Mouse (Mus musculus): ENCODE data around the gene Med31. TPM values are rescaled to one million over a fixed set of nuclear protein-coding genes. Genes with fewer than 3 reads are reported as not detected.

Med31 gene
- total and polyA plus RNA-seq, 3 experiments = 9.1 to 10.9 (median 9.6) TPM

DNA sequence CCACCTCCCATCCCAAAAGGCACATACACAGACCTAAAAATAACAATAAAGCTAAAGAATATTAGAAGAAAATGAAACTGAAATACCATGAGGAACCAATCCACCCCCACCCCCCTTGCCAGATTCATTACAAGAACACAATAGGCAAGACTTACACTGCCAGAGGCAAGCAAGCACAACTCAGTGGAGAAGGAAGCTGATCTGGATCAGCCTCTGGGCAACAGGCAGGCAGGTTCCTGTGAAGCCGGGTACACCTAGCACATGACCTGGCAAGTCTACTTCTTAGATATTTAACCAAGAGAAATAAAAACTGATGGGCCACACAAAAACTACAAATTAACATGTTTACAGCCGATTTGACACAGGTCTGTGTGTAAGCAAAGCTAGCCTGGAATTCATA is 52.2 kb downstream of the Med31 start:
- Histone ChIP-seq H3K4me3 (no peak overlapping the region), H3K9ac (ENCODE audit: low read depth, low read length) (no peak overlapping the region), H3K79me2 (replicated peaks; ENCODE audit: control insufficient read depth, insufficient read depth, low read length) (no peaks in the 10 kb centered on the region), H3K4me1 (ENCODE audit: control insufficient read depth, insufficient read depth, low read length) (no peaks in the 10 kb centered on the region), H3K27ac (no peak overlapping the region), H3K27me3 (ENCODE audit: control insufficient read depth, insufficient read depth, low read length) (no peaks in the 10 kb centered on the region), H3K36me3 (ENCODE audit: control insufficient read depth, insufficient read depth, low read length) (no peaks in the 10 kb centered on the region)
- no peak for TF ChIP-seq EP300 (IDR thresholded peaks at IDR 0.05; ENCODE audit: insufficient read depth, low read depth, low read length)
- TF ChIP-seq POLR2A (IDR thresholded peaks at IDR 0.05; ENCODE audit: insufficient read depth, low read depth, low read length) = no peak
- no peak for TF ChIP-seq CTCF (IDR thresholded peaks at IDR 0.05)
- WGBS = 94% methylated on average over 2 of the region's 2 CpGs
- no peak for DNase-seq
- intact Hi-C loops (cut with DNase I) = no loop called here

Other genes starting within 250 kb of the Med31 start
- gene Aipl1, start 178.1 kb downstream of the Med31 start, total RNA-seq (2021) = not detected
- gene Aipl1, start 178.1 kb downstream of the Med31 start, polyA plus RNA-seq (2012; rRNA removed) = 0.04 TPM in 1 of 2 replicates, not detected in the other
- under 1 TPM in 1 of 2 experiments, not detected in 1; 0.75 TPM for gene Pimreg, start 173.6 kb downstream of the Med31 start, total RNA-seq (2021)
- gene Pimreg, start 173.6 kb downstream of the Med31 start, polyA plus RNA-seq (2012; rRNA removed) = 0.45 and 0.73 TPM in 2 replicates
- 1 to 10 TPM; 1.2 to 2.0 TPM for gene Pitpnm3, start 79.8 kb downstream of the Med31 start, total RNA-seq (2021)
- gene Pitpnm3, start 79.8 kb downstream of the Med31 start, polyA plus RNA-seq (2012; rRNA removed) = 5.1 TPM in 2 replicates
- gene Gm43951, start 8.8 kb downstream of the Med31 start, total RNA-seq (2021) = under 1 TPM; 0.13 to 0.25 TPM
- 0.14 and 0.18 TPM in 2 replicates for gene Gm43951, start 8.8 kb downstream of the Med31 start, polyA plus RNA-seq (2012; rRNA removed)
- gene 4933427D14Rik, start 8.1 kb downstream of the Med31 start, total RNA-seq (2021) = 1 to 10 TPM; 2.0 to 2.3 TPM
- gene 4933427D14Rik, start 8.1 kb downstream of the Med31 start, polyA plus RNA-seq (2012; rRNA removed) = 2.0 and 2.8 TPM in 2 replicates
- 10 to 100 TPM; 39.0 to 43.7 TPM for gene Txndc17, start 8.0 kb downstream of the Med31 start, total RNA-seq (2021)
- 37.6 and 50.9 TPM in 2 replicates for gene Txndc17, start 8.0 kb downstream of the Med31 start, polyA plus RNA-seq (2012; rRNA removed)
- not detected for gene Slc13a5, start 51.6 kb upstream of the Med31 start, total RNA-seq (2021)
- gene Slc13a5, start 51.6 kb upstream of the Med31 start, polyA plus RNA-seq (2012; rRNA removed) = 0.06 and 0.09 TPM in 2 replicates
- 10 to 100 TPM in 1 of 2 experiments, 1 to 10 TPM in 1; 9.7 to 10.6 TPM for gene Xaf1, start 86.0 kb upstream of the Med31 start, total RNA-seq (2021)
- gene Xaf1, start 86.0 kb upstream of the Med31 start, polyA plus RNA-seq (2012; rRNA removed) = 21.8 and 52.4 TPM in 2 replicates
- gene Fbxo39, start 98.9 kb upstream of the Med31 start, total RNA-seq (2021) = not detected
- gene Fbxo39, start 98.9 kb upstream of the Med31 start, polyA plus RNA-seq (2012; rRNA removed) = 0.23 TPM in 2 replicates
- not detected for gene Tekt1, start 146.8 kb upstream of the Med31 start, total RNA-seq (2021)
- gene Tekt1, start 146.8 kb upstream of the Med31 start, polyA plus RNA-seq (2012; rRNA removed) = 0.49 TPM in 1 of 2 replicates, not detected in the other
- gene Smtnl2, start 196.1 kb upstream of the Med31 start, total RNA-seq (2021) = 10 to 100 TPM; 13.1 to 14.3 TPM
- 12.7 and 18.9 TPM in 2 replicates for gene Smtnl2, start 196.1 kb upstream of the Med31 start, polyA plus RNA-seq (2012; rRNA removed)
- gene Ggt6, start 219.9 kb upstream of the Med31 start, total RNA-seq (2021) = not detected
- gene Ggt6, start 219.9 kb upstream of the Med31 start, polyA plus RNA-seq (2012; rRNA removed) = 0.20 TPM in 1 of 2 replicates, not detected in the other
- 10 to 100 TPM; 42.7 to 46.1 TPM for gene Mybbp1a, start 225.8 kb upstream of the Med31 start, total RNA-seq (2021)
- 21.8 and 30.6 TPM in 2 replicates for gene Mybbp1a, start 225.8 kb upstream of the Med31 start, polyA plus RNA-seq (2012; rRNA removed)

All from heart, adult 2 months (tissue).